Comparison of ENCODE assay signal across 8 mouse cellular contexts in the genomic region with DNA sequence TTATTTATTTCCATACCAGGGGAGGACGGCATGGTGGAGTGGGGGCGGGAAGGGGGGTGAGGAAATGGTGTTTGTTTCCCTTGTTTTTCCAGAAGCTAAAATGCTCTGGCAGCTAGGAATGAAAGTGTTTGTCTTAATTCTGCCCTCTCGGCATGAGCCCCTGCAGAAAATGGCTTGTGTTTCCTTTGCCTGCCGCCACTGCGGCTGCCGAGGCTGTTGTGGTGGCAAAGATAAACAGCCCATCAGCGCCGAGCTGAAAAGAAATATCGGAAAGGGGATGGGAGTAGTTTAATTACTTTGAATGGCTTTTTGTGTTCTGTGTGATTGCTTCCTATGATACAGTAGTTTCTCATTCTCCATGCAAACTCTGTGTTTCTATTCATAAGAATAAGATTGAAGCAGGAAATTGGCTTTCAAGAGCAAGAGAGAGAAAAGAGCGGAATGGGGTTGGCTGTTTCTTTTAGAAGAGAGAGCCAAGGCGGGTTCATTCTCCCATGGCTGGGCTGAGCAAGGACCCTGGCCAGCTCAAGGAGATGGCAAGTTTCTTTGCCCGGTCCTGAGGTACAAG.
DNase-seq lines count a peak whose midpoint lies in the region; ATAC-seq and TF ChIP-seq lines count a peak whose summit lies in the region.

No protein-coding gene starts in this region.

- no peak for TF ChIP-seq POLR2A in cerebellum, adult 2 months (IDR thresholded peaks at IDR 0.05; ENCODE audit: borderline replicate concordance, insufficient read depth, low read length)

- no peaks in the 10 kb centered on the region for H3K36me3 ChIP-seq in forebrain, embryonic 14.5 days (ENCODE audit: control insufficient read depth, insufficient read depth, low read length)
- H3K36me3 ChIP-seq in midbrain, embryonic 10.5 days: no peaks in the 10 kb centered on the region

- H3K27ac ChIP-seq in cerebellum, adult 2 months (ENCODE audit: insufficient read depth, low read length): no peak overlapping the region
- peak overlapping the region; percentile 63 for H3K27ac ChIP-seq in forebrain, embryonic 14.5 days (ENCODE audit: low read depth, low read length)
- H3K27ac ChIP-seq in midbrain, embryonic 10.5 days (replicated peaks): peak overlapping the region; percentile 83

- peak overlapping the region; percentile 44 for H3K4me3 ChIP-seq in cerebellum, adult 2 months (replicated peaks; ENCODE audit: insufficient read depth, low read depth, low read length)
- peak overlapping the region; percentile 29 for H3K4me3 ChIP-seq in forebrain, embryonic 14.5 days (ENCODE audit: low read depth, low read length)
- peak overlapping the region; percentile 57 for H3K4me3 ChIP-seq in midbrain, embryonic 10.5 days

- DNase-seq in cerebellum, adult 2 months: peak in 1 of 2 experiments; percentile 18
- peak; percentile 40 for DNase-seq in Muller cell, postnatal 12 days (ENCODE audit: inconsistent ontology term)
- peak; percentile 79 for DNase-seq in forebrain, embryonic 14.5 days (ENCODE audit: low spot score)
- DNase-seq in layer of hippocampus, adult 9-11 months: peak; percentile 9
- no peak for DNase-seq in midbrain, embryonic 10.5 days (ENCODE audit: low spot score)
- no peak for DNase-seq in adipocyte (ENCODE audit: low spot score)
- no peak for DNase-seq in adrenal gland, adult 18-20 months (ENCODE audit: low spot score in 2 of 2)

- 6% methylated on average over 12 of the region's 12 CpGs for WGBS in cerebellum, adult 2 months
- 2% methylated on average over 12 of the region's 12 CpGs for WGBS in forebrain, embryonic 14.5 days
- WGBS in midbrain, embryonic 10.5 days: 10% methylated on average over 12 of the region's 12 CpGs

- H3K4me2 ChIP-seq in forebrain, embryonic 14.5 days (ENCODE audit: low read length): peak overlapping the region; percentile 60

- no peak for ATAC-seq in cerebellum, adult (ENCODE audit: insufficient number of reproducible peaks, low FRiP score, low TSS enrichment)
- peak; percentile 74 for ATAC-seq in forebrain, embryonic 14.5 days

- H3K9ac ChIP-seq in forebrain, embryonic 14.5 days (ENCODE audit: low read length): peak overlapping the region; percentile 61

- no peaks in the 10 kb centered on the region for H3K4me1 ChIP-seq in cerebellum, adult 2 months (ENCODE audit: control insufficient read depth, insufficient read depth, low read length)
- peaks cover 18% of the 10 kb centered on the region for H3K4me1 ChIP-seq in forebrain, embryonic 14.5 days (ENCODE audit: control insufficient read depth, insufficient read depth, low read length)
- H3K4me1 ChIP-seq in midbrain, embryonic 10.5 days: peaks cover 16% of the 10 kb centered on the region

- H3K27me3 ChIP-seq in cerebellum, adult 2 months (ENCODE audit: control insufficient read depth, insufficient read depth, low read length): no peaks in the 10 kb centered on the region
- no peaks in the 10 kb centered on the region; the same call in 1 of the 2 replicates for H3K27me3 ChIP-seq in forebrain, embryonic 14.5 days (replicated peaks; ENCODE audit: control insufficient read depth, insufficient read depth, low read length)
- H3K27me3 ChIP-seq in midbrain, embryonic 10.5 days (ENCODE audit: low read depth, poor library complexity, severe bottlenecking): peaks cover 7% of the 10 kb centered on the region

- no peak for TF ChIP-seq CTCF in cerebellum, adult 2 months (IDR thresholded peaks at IDR 0.05; ENCODE audit: borderline replicate concordance, insufficient read depth, low read depth, low read length)

- no peaks in the 10 kb centered on the region for H3K9me3 ChIP-seq in forebrain, embryonic 14.5 days (replicated peaks; ENCODE audit: control insufficient read depth, low read length)
- no peaks in the 10 kb centered on the region for H3K9me3 ChIP-seq in midbrain, embryonic 10.5 days (replicated peaks)

Comparison
In these comparisons a context has a peak if more than half of its experiments do, and no peak if none do; other contexts are left out.
1. DNase-seq: peak in Muller cell, postnatal 12 days (single experiment), forebrain, embryonic 14.5 days (single experiment) and layer of hippocampus, adult 9-11 months (single experiment); none in midbrain, embryonic 10.5 days (single experiment), adipocyte (single experiment) and adrenal gland, adult 18-20 months (0 of 2).
2. Peak in every context shown above with its lines, with median percentiles within 50 percentile points of each other: H3K4me3 ChIP-seq.